Mouse (Mus musculus) thymus, adult 2 months (tissue): ENCODE measurements at regions not wholly inside any gene's neighbourhood (a gene's known extent, or its start where the extent isn't known, plus 50 kb on each side); places are given as distances from the start of the nearest gene placed in this dataset.

Source experiments
- CTCF ChIP-seq: fragments of 200-500 bp; IDR thresholded peaks from 2 replicates; pipeline ENCODE4 v1.5.1; 2012; ENCODE audit warnings: mild to moderate bottlenecking, control low read depth, low read length, moderate library complexity, borderline replicate concordance; ENCODE audit not compliant: control insufficient read depth, poor library complexity, insufficient read depth; ENCODE audit errors: extremely low read depth
- POLR2A ChIP-seq: fragments of 200-500 bp; IDR thresholded peaks from 2 replicates; pipeline ENCODE4 v1.6.1; 2012; ENCODE audit warnings: mild to moderate bottlenecking, low read length, control low read depth, moderate library complexity; ENCODE audit not compliant: control insufficient read depth, poor library complexity, insufficient read depth; ENCODE audit errors: extremely low read depth

DNA sequence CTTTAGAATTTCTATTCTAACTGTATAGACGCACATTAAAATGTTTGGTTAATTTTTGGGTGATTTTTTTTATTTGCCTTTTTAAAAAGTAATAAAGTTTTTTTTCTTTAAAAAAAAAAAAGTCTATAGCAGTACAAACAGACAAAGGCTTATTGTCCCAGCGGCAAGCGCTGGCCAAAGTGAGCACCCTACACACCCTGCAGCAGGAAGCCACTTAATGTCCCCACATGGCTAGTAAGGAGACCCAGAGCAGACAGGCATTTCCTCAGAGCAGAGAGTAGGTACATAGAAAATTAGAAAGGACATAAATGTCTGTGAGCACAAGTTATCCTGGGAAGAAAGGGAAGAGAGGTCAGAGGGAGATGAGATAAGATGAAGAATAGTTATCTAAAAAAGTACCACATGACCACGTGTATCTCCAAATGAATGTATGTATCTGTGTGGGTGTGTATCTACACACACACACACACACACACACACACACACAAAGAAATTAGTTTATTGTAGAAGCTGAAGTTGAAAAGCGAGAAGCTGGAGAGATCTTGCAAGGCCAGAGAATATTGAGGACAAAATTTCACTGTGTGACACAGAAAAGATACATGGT, 50.7 kb upstream of the Gadd45a start:
- no peak for TF ChIP-seq CTCF
- TF ChIP-seq POLR2A: no peak
